Mouse (Mus musculus) liver, postnatal 0 days (tissue): Measurements from ENCODE around the gene Pdzd2. TPM values are rescaled to one million over a fixed set of nuclear protein-coding genes. Genes with fewer than 3 reads are reported as not detected.

Source experiments
- ATAC-seq: fragments of 200-750 bp; cut with Nextera tagmentation; 2 replicates; pipeline ENCODE4 v1.8.0; 2017; ENCODE audit warnings: mild to moderate bottlenecking, moderate library complexity
- DNase-seq: peaks from one replicate; pipeline ENCODE4 v3.0.0-alpha.2; 2016
- H3K27ac ChIP-seq: fragments of 300-500 bp; sonication (generic); 2 replicates; pipeline ENCODE4 v1.5.1; 2014; ENCODE audit warnings: antibody characterized with exemption, moderate library complexity, mild to moderate bottlenecking, low read depth
- H3K27me3 ChIP-seq: fragments of 300-500 bp; sonication (generic); 2 replicates; pipeline ENCODE4 v1.6.1; 2014; ENCODE audit warnings: low read length, control low read depth, mixed read lengths; ENCODE audit not compliant: insufficient read depth
- H3K36me3 ChIP-seq: fragments of 300-500 bp; sonication (generic); replicated peaks from 2 replicates; pipeline ENCODE4 v1.6.1; 2014; ENCODE audit warnings: mild to moderate bottlenecking, control low read depth, low read length, moderate library complexity, mixed read lengths; ENCODE audit not compliant: insufficient read depth
- H3K4me1 ChIP-seq: fragments of 300-500 bp; sonication (generic); 2 replicates; pipeline ENCODE4 v1.6.1; 2014; ENCODE audit warnings: antibody characterized with exemption, mild to moderate bottlenecking, control low read depth; ENCODE audit not compliant: insufficient read depth
- H3K4me2 ChIP-seq: fragments of 300-500 bp; sonication (generic); 2 replicates; pipeline ENCODE4 v1.6.1; 2014; ENCODE audit warnings: low read depth, mild to moderate bottlenecking, low read length, moderate library complexity, mixed read lengths
- H3K4me3 ChIP-seq: fragments of 300-500 bp; sonication (generic); 2 replicates; pipeline ENCODE4 v1.5.1; 2014; ENCODE audit warnings: low read depth, low read length
- H3K9ac ChIP-seq: fragments of 300-500 bp; sonication (generic); replicated peaks from 2 replicates; pipeline ENCODE4 v1.6.1; 2014; ENCODE audit warnings: mild to moderate bottlenecking, moderate library complexity
- H3K9me3 ChIP-seq: fragments of 300-500 bp; sonication (generic); 2 replicates; pipeline ENCODE4 v1.6.1; 2016; ENCODE audit warnings: mild to moderate bottlenecking, control low read depth, low read length, mixed read lengths
- CTCF ChIP-seq: sonication (generic); IDR thresholded peaks from 2 replicates; pipeline ENCODE4 v1.5.1; 2016; ENCODE audit warnings: antibody characterized with exemption, low read depth
- EP300 ChIP-seq: IDR thresholded peaks from 2 replicates; pipeline ENCODE4 v1.6.1; 2016; ENCODE audit warnings: antibody characterized with exemption, low read depth, mild to moderate bottlenecking
- WGBS: fragments of 180-500 bp; shearing (Covaris S2); extraction: QIAGEN DNeasy Blood & Tissue Kit; methylation state at CpG from one replicate; pipeline ENCODE4 v1.1.7; 2014; ENCODE audit not compliant: insufficient replicate concordance; 5-methylcytosine and 5-hydroxymethylcytosine counted together
- polyA plus RNA-seq: library from polyadenylated mRNA; unstranded; fragments of >200 nt; fragmentation: Nextera tagmentation; extraction: Ambion mirVana; gene quantifications from 2 replicates; pipeline ENCODE4 v1.2.1, GENCODE M21; 2015

The Pdzd2 gene
- polyA plus RNA-seq, 1 experiment from 2014 or later = 1.3 TPM

- Histone ChIP-seq H3K9ac (no peak overlapping the region), H3K4me2 (no peak overlapping the region), H3K36me3 (no peaks in the 10 kb centered on the region), H3K9me3 (no peaks in the 10 kb centered on the region), H3K27ac (no peak overlapping the region), H3K4me3 (no peak overlapping the region), H3K27me3 (no peaks in the 10 kb centered on the region), H3K4me1 (no peaks in the 10 kb centered on the region)
- 76% methylated on average over 7 of the region's 7 CpGs for WGBS
- ATAC-seq (no peak), DNase-seq (no peak)
- no peak for TF ChIP-seq CTCF
- TF ChIP-seq EP300 = no peak
These were observed 266.1 kb downstream of the Pdzd2 start for GRCm38 (mm10) chr15:12473596-12473995.

GRCm38 (mm10) chr15:12472646-12473045 lies 267.1 kb downstream of the Pdzd2 start:
- Histone ChIP-seq H3K4me3 (no peak overlapping the region), H3K4me1 (no peaks in the 10 kb centered on the region), H3K36me3 (no peaks in the 10 kb centered on the region), H3K4me2 (no peak overlapping the region), H3K27me3 (no peaks in the 10 kb centered on the region), H3K27ac (no peak overlapping the region), H3K9me3 (no peaks in the 10 kb centered on the region), H3K9ac (no peak overlapping the region)
- WGBS = 73% methylated on average over 4 of the region's 4 CpGs
- ATAC-seq (no peak), DNase-seq (no peak)
- TF ChIP-seq EP300 = no peak
- no peak for TF ChIP-seq CTCF

GRCm38 (mm10) chr15:12470900-12471838 lies 268.6 kb downstream of the Pdzd2 start:
- TF ChIP-seq CTCF (no peak), EP300 (no peak)
- no peaks in the 10 kb centered on the region for H3K9me3 ChIP-seq
- no peaks in the 10 kb centered on the region for H3K27me3 ChIP-seq
- no peak overlapping the region for H3K4me2 ChIP-seq
- H3K27ac ChIP-seq = no peak overlapping the region
- ATAC-seq (no peak), DNase-seq (no peak)
- 84% methylated on average over 15 of the region's 15 CpGs for WGBS
- H3K4me3 ChIP-seq = no peak overlapping the region
- no peaks in the 10 kb centered on the region for H3K4me1 ChIP-seq
- H3K9ac ChIP-seq = no peak overlapping the region
- H3K36me3 ChIP-seq = no peaks in the 10 kb centered on the region

- no peak for DNase-seq
- H3K4me1 ChIP-seq = no peaks in the 10 kb centered on the region
- H3K4me2 ChIP-seq = no peak overlapping the region
- TF ChIP-seq EP300 = no peak
- no peak for TF ChIP-seq CTCF
- ATAC-seq = no peak
- H3K4me3 ChIP-seq = no peak overlapping the region
- H3K9ac ChIP-seq = no peak overlapping the region
- H3K9me3 ChIP-seq = no peaks in the 10 kb centered on the region
- H3K27me3 ChIP-seq = no peaks in the 10 kb centered on the region
- 80% methylated on average over 5 of the region's 5 CpGs for WGBS
- H3K27ac ChIP-seq = no peak overlapping the region
- no peaks in the 10 kb centered on the region for H3K36me3 ChIP-seq
These were observed 271.1 kb downstream of the Pdzd2 start for GRCm38 (mm10) chr15:12468625-12469024.

GRCm38 (mm10) chr15:12465748-12466147 lies 274.0 kb downstream of the Pdzd2 start:
- DNase-seq (no peak), ATAC-seq (no peak)
- no peaks in the 10 kb centered on the region for H3K4me1 ChIP-seq
- TF ChIP-seq CTCF = no peak
- no peak for TF ChIP-seq EP300
- H3K4me3 ChIP-seq = no peak overlapping the region
- H3K27me3 ChIP-seq = no peaks in the 10 kb centered on the region
- H3K36me3 ChIP-seq = no peaks in the 10 kb centered on the region
- no peak overlapping the region for H3K9ac ChIP-seq
- no peak overlapping the region for H3K4me2 ChIP-seq
- WGBS = 75% methylated on average over 8 of the region's 8 CpGs
- no peak overlapping the region for H3K27ac ChIP-seq
- H3K9me3 ChIP-seq = no peaks in the 10 kb centered on the region

- H3K4me2 ChIP-seq = no peak overlapping the region
- no peak overlapping the region for H3K4me3 ChIP-seq
- WGBS = 56% methylated on average over 7 of the region's 7 CpGs
- no peaks in the 10 kb centered on the region for H3K4me1 ChIP-seq
- no peak for DNase-seq
- no peak for ATAC-seq
- H3K36me3 ChIP-seq = no peaks in the 10 kb centered on the region
- TF ChIP-seq CTCF (no peak), EP300 (no peak)
- H3K27ac ChIP-seq = no peak overlapping the region
- no peak overlapping the region for H3K9ac ChIP-seq
- no peaks in the 10 kb centered on the region for H3K27me3 ChIP-seq
- H3K9me3 ChIP-seq = no peaks in the 10 kb centered on the region
These were observed 282.9 kb downstream of the Pdzd2 start for GRCm38 (mm10) chr15:12456808-12457207.
